Mouse (Mus musculus) small intestine, adult 2 months (tissue): Measurements from ENCODE around the gene Sirt7.

Experiments
- CTCF ChIP-seq: fragments of 200-500 bp; IDR thresholded peaks from 2 replicates; pipeline ENCODE4 v1.5.1; 2012; ENCODE audit warnings: low read depth, mild to moderate bottlenecking, control low read depth, inconsistent platforms, low read length, moderate library complexity, mixed read lengths; ENCODE audit not compliant: insufficient replicate concordance, insufficient read length; ENCODE audit errors: extremely low read depth
- POLR2A ChIP-seq: fragments of 200-500 bp; IDR thresholded peaks from 2 replicates; pipeline ENCODE4 v1.6.1; 2012; ENCODE audit warnings: low read depth, mild to moderate bottlenecking, control low read depth, inconsistent platforms, low read length, moderate library complexity

DNA sequence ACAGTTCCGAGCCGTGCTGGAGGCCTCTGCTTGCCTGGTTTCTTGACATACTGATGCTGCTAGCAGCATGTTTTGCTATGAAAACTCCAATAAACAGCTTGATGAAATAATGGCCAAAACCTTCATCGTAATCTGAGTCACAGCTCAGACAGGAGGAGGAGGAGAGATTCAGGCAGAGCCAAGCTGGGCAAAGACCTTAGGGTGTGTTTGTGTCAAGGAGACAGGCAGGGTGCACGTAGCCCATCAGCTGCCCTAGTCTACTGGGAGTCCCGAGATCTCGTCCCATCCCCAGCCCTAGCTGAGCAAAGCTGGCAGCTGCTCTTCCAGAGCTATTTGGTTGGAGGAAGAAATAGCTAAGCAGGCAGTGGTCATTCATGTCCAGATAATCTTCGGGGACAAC, 19.4 kb downstream of the Sirt7 start:
- TF ChIP-seq CTCF = no peak
- TF ChIP-seq POLR2A = no peak
